ENCODE assay signal across 15 mouse cellular contexts in the genomic region with DNA sequence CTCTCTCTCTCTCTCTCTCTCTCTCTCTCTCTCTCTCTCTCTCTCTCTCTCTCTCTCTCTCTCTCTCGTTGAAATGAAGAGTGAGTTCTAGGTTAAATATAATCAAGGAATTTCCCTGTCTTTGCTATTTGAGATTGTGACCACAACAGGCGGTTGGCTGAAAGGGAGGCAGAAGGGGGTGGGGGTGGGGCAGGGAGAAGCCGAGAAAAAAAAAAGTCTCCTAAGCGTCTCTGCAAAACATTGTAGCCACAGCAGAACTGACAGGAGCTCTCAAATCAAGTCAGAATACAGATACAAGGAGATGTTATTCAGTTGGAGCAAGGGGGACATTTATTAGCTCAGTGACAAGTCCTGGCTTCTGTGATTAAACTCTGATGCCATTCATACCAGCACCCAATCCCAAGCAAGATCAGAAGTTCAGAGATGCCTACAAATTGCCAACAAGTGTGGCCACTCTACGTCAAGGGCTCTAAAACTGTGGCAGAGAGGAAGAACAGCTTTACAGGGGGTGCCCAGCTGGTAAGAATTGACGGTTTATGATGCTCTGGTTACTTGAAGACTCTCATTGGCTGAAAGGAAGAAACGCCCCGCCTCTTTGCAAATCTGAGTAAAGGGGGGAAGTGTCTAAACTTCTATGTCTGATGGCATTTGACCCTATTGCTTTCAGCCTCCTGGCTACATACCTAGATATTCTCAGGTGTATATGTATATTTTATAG. TPM values are rescaled to one million over a fixed set of nuclear protein-coding genes. Genes with fewer than 3 reads are reported as not detected.
DNase-seq lines count a peak whose midpoint lies in the region; ATAC-seq lines count a peak whose summit lies in the region.
"Had no signal": no experiment of that assay in that cellular context is flagged by ENCODE, and none has a peak within 500 bp of the region (broad histone marks: within the 10 kb centered on the region; RNA-seq: fewer than 3 reads in every experiment).

Trp63 (plus strand) TSS at position 233 of the 718 bp plus-strand sequence.

- no peak within 1 kb of the TSS for H3K27ac ChIP-seq in lung, embryonic 16.5 days (ENCODE audit: low read length)
- no peak within 1 kb of the TSS for H3K27ac ChIP-seq in embryonic facial prominence, embryonic 15.5 days (replicated peaks)
- H3K27ac ChIP-seq in heart, embryonic 16.5 days (ENCODE audit: low read length): no peak within 1 kb of the TSS
- H3K27ac ChIP-seq in stomach, embryonic 14.5 days (ENCODE audit: low read length): no peak within 1 kb of the TSS
- H3K27ac ChIP-seq: neural tube, embryonic 12.5 days had no signal

- H3K4me1 ChIP-seq in lung, embryonic 16.5 days (replicated peaks; ENCODE audit: control insufficient read depth, insufficient read depth, low read length): 0 out of 2 replicates have a peak, but pooled peaks cover 2% of the 10 kb centered on the region
- no peaks in the 10 kb centered on the region for H3K4me1 ChIP-seq in embryonic facial prominence, embryonic 15.5 days
- H3K4me1 ChIP-seq in heart, embryonic 16.5 days (ENCODE audit: control insufficient read depth, insufficient read depth, low read length): no peaks in the 10 kb centered on the region
- H3K4me1 ChIP-seq in stomach, embryonic 14.5 days (ENCODE audit: control insufficient read depth, insufficient read depth, low read length): no peaks in the 10 kb centered on the region
- H3K4me1 ChIP-seq: megakaryocyte, embryonic 14.5 days; neural tube, embryonic 12.5 days had no signal

- H3K9ac ChIP-seq in lung, embryonic 16.5 days (ENCODE audit: low read length): no peak within 1 kb of the TSS
- H3K9ac ChIP-seq in embryonic facial prominence, embryonic 15.5 days: no peak within 1 kb of the TSS
- no peak within 1 kb of the TSS for H3K9ac ChIP-seq in heart, embryonic 16.5 days (ENCODE audit: low read length)
- no peak within 1 kb of the TSS for H3K9ac ChIP-seq in stomach, embryonic 14.5 days (replicated peaks; ENCODE audit: low read depth, low read length)
- H3K9ac ChIP-seq: neural tube, embryonic 12.5 days had no signal

- no peak for ATAC-seq in lung, embryonic 16.5 days (ENCODE audit: low read depth)
- ATAC-seq in embryonic facial prominence, embryonic 15.5 days (ENCODE audit: insufficient number of reproducible peaks, low FRiP score, low TSS enrichment, low read depth): no peak
- ATAC-seq in heart, embryonic 16.5 days (replicated peaks; ENCODE audit: extremely low read depth, insufficient read depth, low FRiP score): no peak
- no peak for ATAC-seq in stomach, embryonic 14.5 days (ENCODE audit: insufficient number of reproducible peaks, insufficient read depth, low FRiP score, low read depth)

- H3K36me3 ChIP-seq in lung, embryonic 16.5 days (ENCODE audit: control insufficient read depth, insufficient read depth, low read length): no peaks in the 10 kb centered on the region
- H3K36me3 ChIP-seq in embryonic facial prominence, embryonic 15.5 days: no peaks in the 10 kb centered on the region
- H3K36me3 ChIP-seq in heart, embryonic 16.5 days (ENCODE audit: control insufficient read depth, insufficient read depth): no peaks in the 10 kb centered on the region
- no peaks in the 10 kb centered on the region for H3K36me3 ChIP-seq in stomach, embryonic 14.5 days (ENCODE audit: control insufficient read depth, insufficient read depth, low read length)
- H3K36me3 ChIP-seq: neural tube, embryonic 12.5 days had no signal

- no peak for DNase-seq in lung, postnatal 25 days (ENCODE audit: low spot score)
- DNase-seq in T-cell, adult 2 months (ENCODE audit: low spot score): no peak
- no peak for DNase-seq in adrenal gland, adult 2 months
- DNase-seq: adrenal gland, postnatal 25 days; cerebellum, adult 9-10 months; kidney, postnatal 25 days had no signal

- H3K27me3 ChIP-seq in lung, embryonic 16.5 days (ENCODE audit: control insufficient read depth, insufficient read depth, low read depth, low read length): no peaks in the 10 kb centered on the region
- no peaks in the 10 kb centered on the region for H3K27me3 ChIP-seq in embryonic facial prominence, embryonic 15.5 days
- no peaks in the 10 kb centered on the region for H3K27me3 ChIP-seq in heart, embryonic 16.5 days (ENCODE audit: control insufficient read depth, insufficient read depth, low read length)
- no peaks in the 10 kb centered on the region for H3K27me3 ChIP-seq in stomach, embryonic 14.5 days (ENCODE audit: control insufficient read depth, insufficient read depth, low read length)
- H3K27me3 ChIP-seq: megakaryocyte, embryonic 14.5 days; neural tube, embryonic 12.5 days had no signal

- H3K9me3 ChIP-seq in lung, embryonic 16.5 days (ENCODE audit: control insufficient read depth, low read length): no peaks in the 10 kb centered on the region
- H3K9me3 ChIP-seq in embryonic facial prominence, embryonic 15.5 days (replicated peaks): no peaks in the 10 kb centered on the region
- no peaks in the 10 kb centered on the region for H3K9me3 ChIP-seq in heart, embryonic 16.5 days (replicated peaks; ENCODE audit: control insufficient read depth, low read length)
- no peaks in the 10 kb centered on the region for H3K9me3 ChIP-seq in stomach, embryonic 14.5 days (ENCODE audit: control insufficient read depth, low read depth, low read length)
- H3K9me3 ChIP-seq: neural tube, embryonic 12.5 days had no signal

- H3K4me3 ChIP-seq in lung, embryonic 16.5 days (ENCODE audit: low read length): no peak within 1 kb of the TSS
- H3K4me3 ChIP-seq in embryonic facial prominence, embryonic 15.5 days (replicated peaks): no peak within 1 kb of the TSS
- peak within 1 kb of the TSS; percentile 40 for H3K4me3 ChIP-seq in heart, embryonic 16.5 days (ENCODE audit: low read length)
- no peak within 1 kb of the TSS for H3K4me3 ChIP-seq in stomach, embryonic 14.5 days (ENCODE audit: low read depth, low read length)
- H3K4me3 ChIP-seq: megakaryocyte, embryonic 14.5 days; neural tube, embryonic 12.5 days had no signal

- peak within 1 kb of the TSS; percentile 5; the same call in 1 of the 2 replicates for H3K4me2 ChIP-seq in lung, embryonic 16.5 days (ENCODE audit: low read depth, low read length)
- no peak within 1 kb of the TSS; the same call in 1 of the 2 replicates for H3K4me2 ChIP-seq in embryonic facial prominence, embryonic 15.5 days (replicated peaks)
- H3K4me2 ChIP-seq in heart, embryonic 16.5 days (ENCODE audit: low read depth, low read length): peak within 1 kb of the TSS; percentile 46
- 0 out of 2 replicates have a peak within 1 kb of the TSS, but pooled peaks have one; percentile 5 for H3K4me2 ChIP-seq in stomach, embryonic 14.5 days (replicated peaks; ENCODE audit: low read depth, low read length)
- H3K4me2 ChIP-seq: liver, embryonic 11.5 days; neural tube, embryonic 12.5 days had no signal

- 35% methylated on average over 8 of the region's 8 CpGs for WGBS in lung, embryonic 16.5 days
- WGBS in embryonic facial prominence, embryonic 15.5 days: 25% methylated on average over 8 of the region's 8 CpGs
- 32% methylated on average over 8 of the region's 8 CpGs for WGBS in heart, embryonic 16.5 days
- 39% methylated on average over 8 of the region's 8 CpGs for WGBS in stomach, embryonic 14.5 days

RNA-seq across cellular contexts. Expression of gene Trp63, which starts in this region (rescaled TPM):
- 1.8 and 3.4 TPM in 2 replicates for polyA plus RNA-seq in lung, embryonic 16.5 days (2015; fragmentation: Nextera tagmentation; extraction: Ambion mirVana)
- polyA plus RNA-seq in embryonic facial prominence, embryonic 15.5 days (2015; fragmentation: Nextera tagmentation; extraction: Ambion mirVana): 74.6 and 81.1 TPM in 2 replicates
- polyA plus RNA-seq in heart, embryonic 16.5 days (2015; fragmentation: Nextera tagmentation; extraction: Ambion mirVana): 4.6 and 9.9 TPM in 2 replicates
- 46.3 and 50.7 TPM in 2 replicates for polyA plus RNA-seq in stomach, embryonic 14.5 days (2014; fragmentation: Nextera tagmentation; extraction: Ambion mirVana)
- total RNA-seq in adrenal gland, adult 2 months (2021): under 1 TPM; 0.14 to 0.21 TPM
- polyA plus RNA-seq in adrenal gland, adult 2 months (2012; rRNA removed): 0.07 and 0.15 TPM in 2 replicates
- total RNA-seq: adrenal gland, postnatal 25 days; hematopoietic stem cell, adult 5-6 weeks; MEL had no signal
